Mouse (Mus musculus): ENCODE data around the gene Atp1a2.
"Not testable (repeated sequence)": the region's sequence is repeated elsewhere in the genome, so short reads cannot be mapped to it uniquely, and the experiment has no call there.

Gene Atp1a2

DNA sequence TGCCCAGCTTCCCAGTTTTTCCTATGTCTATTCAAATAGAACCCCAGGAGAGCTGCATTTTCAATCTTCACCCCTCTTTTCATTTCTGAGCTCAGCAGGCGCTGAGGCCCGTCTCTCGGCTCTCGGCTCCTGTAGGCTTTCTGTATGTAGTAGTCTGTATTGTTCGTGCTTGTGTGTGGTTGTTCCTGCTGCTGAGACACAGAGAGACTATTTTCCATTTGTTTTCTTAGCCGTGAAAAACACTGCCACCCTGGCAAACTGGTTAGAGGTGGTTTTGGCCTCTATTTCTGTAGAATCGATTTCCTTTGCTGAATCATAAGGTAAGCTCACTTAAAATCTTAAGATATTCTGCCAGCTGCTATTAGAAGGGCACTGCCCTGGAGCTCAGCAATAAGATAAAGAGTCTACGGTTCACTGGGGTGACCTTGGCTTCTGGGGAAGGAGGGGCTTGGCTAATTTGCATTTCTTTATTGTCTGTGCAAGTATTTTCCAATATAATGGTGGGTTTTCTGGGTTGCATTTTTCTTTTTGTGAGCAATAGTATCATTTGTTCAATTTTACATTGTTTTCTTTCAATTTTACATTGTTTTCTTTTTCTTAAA lies 36.3 kb downstream of the Atp1a2 start, which contains the start of gene Igsf8:
Igsf8 (plus strand) TSS at position 165 of the 602 bp plus-strand sequence.
- no peak for DNase-seq

DNA sequence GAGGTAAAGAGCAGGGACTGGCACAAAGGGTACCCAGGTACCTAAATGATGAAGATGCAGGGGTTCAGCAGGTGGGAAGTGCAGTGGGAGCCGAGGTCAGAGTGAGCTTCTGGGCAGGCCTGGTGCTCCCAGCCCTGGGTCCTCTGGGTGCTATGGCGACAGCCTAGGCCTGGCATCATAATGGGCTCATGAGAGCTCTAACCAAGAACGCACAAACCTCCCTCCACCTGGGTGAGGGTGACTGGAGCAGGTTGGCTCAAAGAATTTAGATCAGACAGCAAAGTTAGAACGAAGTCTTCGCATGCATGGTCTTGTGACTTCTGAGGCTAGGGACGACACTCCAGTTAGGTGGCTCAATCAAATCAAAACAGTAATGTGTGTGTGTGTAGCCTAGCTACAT lies 39.5 kb downstream of the Atp1a2 start, which contains the start of gene Atp1a4:
Atp1a4 (minus strand) TSS at position 101 of the 400 bp plus-strand sequence.
- DNase-seq, result no peak

DNA sequence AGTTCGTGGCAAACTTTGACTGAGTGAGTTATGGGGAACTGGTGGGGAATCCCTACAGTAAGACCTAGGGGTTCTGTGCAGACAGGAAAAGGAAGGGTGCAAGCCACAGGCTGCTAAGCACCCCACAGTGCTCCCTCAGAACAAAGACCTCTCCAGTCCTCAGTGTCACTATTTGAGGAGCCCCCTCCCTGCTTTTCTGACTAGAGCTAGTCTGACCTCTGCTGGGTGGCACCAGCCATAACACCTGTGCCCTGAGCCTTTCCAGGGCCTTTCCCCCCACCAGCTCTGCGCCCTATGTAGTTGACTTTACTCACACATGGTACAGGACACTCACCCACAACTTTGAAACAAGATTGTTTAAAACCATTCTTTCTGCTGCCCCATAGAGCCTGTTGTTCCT lies 50.2 kb downstream of the Atp1a2 start:
- no peak for DNase-seq

DNA sequence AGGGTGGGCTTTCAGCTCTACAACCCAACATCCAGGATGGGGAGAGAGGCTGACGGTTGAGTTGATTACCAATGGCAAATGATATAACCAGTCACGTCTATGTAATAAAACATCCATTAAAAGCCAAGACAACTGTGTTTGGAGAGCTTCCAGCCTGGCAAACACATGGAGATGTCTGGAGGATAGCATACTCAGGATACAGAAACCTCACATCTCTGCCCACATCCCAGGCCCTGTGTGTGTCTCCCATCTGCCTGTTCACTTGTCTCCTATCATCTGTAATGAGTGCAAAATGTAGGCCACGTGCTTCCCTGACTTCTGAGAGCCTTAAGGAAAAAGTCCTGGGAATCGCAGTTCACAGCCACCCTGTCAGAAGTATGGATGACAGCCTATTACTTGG lies 50.6 kb downstream of the Atp1a2 start:
- DNase-seq, result no peak

DNA sequence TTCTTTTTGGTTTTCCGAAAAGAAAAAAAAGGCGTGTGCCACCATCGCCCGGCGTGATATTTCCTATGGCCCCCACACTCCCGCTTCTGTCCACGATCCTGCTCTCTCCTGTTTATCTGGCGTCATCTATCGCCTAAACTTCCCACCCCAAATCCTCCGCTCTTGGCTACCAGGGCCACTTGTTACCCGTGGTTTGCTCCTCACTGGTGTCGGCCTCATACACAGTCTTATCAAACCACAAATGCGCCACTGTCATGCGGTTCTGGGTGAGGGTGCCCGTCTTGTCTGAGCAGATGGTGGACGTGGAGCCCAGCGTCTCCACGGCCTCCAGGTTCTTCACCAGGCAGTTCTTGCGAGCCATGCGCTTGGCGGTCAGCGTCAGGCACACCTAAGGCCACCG lies 53.2 kb downstream of the Atp1a2 start:
- not testable (repeated sequence) for DNase-seq

DNA sequence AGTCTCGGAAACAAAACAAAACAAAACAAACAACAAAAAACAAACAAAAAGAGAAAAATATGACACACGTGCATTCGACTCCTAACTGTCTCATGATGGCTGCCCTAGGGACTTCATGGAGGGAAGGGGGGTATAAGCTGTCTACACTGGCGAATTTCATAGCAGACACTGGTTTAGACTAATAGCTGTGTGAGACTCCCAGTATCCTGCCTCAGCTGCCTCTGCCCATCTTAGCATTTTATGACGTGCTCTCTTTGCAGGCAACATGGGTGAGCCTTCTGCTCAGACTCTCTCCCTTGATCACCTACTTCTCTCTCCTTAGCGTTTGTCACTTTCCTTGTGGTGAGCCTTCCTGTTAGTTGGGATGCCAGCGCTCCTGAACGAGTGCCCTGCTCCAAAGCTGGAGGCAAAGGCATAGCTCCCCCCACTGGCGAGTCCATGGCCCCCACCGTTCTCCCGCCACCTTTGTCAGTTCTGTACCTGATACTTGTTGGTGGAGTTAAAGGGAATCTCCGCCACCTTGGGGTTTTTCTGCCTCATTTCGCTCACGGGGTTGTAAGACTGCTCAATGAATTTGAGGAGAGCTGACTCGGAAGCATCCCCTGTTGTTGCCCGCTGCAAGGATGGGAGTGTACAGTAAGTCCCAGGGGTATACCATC lies 54.2 kb downstream of the Atp1a2 start:
- no peak for DNase-seq

DNA sequence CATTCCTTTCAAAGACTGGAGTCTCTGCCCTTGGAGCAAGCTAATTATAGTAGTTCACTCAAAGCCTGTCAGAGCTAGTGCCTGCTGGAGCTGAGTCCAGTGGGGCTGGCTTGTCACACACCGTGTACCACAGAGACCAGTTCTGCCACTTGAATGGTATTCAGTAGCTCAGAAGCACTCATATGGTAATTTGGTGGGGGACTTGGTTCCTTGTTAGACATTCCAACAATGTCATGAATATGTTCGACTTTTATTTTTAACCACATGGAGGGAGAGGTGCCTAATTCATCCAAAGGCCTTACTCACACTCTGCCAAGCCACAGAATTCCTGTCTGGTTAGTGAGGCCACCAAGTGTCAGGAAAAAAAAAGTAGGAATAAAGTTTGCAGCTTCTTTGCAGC lies 55.5 kb downstream of the Atp1a2 start:
- no peak for DNase-seq

DNA sequence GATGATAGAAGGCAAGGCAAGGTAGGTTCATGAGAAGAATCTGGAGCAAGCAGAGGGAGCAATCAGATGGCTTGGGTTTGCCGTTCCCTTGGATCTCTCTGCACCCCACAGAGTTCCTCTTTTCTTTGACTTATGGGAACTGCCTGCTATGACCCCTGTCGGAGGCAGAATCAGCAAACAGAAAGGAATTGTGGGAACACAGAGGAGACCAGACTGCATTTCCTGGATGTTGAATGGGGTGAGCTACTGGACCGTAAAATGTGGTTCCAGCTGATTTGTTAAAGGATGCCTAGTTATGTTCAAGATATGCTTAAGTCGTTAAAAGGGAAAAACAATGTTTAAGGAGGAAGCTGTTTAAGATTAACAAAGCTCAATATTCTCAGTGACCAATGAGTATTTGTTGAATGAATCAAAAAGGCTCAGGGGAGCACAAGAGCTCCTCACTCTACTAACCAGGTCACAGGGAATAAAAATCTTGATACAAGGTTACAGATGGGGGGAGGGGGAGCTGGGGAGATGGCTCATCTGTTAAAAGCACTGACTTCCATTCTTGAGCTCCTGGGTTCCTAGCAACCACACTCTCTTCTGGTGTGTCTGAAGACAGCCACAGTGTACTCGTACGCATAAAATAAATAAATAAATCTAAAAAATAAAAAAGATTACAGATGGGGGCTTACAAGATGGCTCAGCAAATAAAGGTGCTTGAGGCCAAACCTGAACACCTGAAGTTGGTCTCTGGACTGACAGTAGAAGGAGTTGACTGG lies 56.7 kb downstream of the Atp1a2 start:
- no peak for DNase-seq

DNA sequence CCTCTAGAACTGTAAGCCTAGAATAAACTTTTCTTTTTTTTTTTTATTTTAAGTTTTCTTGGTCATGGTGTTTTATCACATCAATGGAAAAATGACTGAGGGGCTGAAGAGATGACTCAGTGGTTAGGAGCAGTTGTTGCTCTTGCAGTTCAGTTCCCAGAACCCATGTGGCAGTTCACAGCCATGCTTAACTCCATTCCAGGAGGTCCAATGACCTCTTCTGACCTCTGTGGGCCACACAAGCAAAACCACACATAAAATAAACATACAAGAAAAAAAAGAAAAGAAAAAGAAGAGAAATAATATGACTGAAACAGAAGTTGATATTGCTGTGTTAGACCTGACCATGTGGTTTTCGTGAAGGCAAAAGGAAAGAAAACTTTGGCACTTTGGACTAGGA lies 68.6 kb downstream of the Atp1a2 start:
- no peak for DNase-seq

DNA sequence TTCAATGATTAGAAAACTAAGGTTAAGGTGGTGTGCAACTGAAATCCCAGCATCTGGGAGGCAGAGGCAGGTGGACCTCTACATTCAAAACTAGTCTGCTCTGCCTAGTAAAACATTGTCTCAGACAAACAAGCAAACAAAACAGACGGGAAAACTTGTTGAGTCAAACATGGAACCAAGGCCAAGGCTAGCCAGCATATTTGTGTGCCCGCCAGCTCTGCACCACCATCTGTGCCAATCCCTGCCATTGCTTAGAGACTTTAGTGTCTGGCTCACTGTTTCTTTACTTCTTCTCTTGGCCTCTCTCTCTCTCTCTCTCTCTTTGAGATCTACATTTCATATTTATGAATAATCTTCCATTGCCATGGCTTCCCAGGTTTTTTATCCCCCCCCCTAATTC lies 69.7 kb downstream of the Atp1a2 start:
- no peak for DNase-seq

All from right cerebral cortex, postnatal 25 days (tissue).